Mouse (Mus musculus) embryonic fibroblast, embryonic 13.5 days (primary cell): ENCODE measurements around the gene Ephb1.

Experiments
- CTCF ChIP-seq: IDR thresholded peaks from 2 replicates; pipeline ENCODE4 v1.5.1; 2011; ENCODE audit warnings: mild to moderate bottlenecking, control low read depth, low read length, moderate library complexity, borderline replicate concordance; ENCODE audit not compliant: insufficient read depth
- POLR2A ChIP-seq: IDR thresholded peaks from 2 replicates; pipeline ENCODE4 v1.6.1; 2011; ENCODE audit warnings: low read depth, mild to moderate bottlenecking, control low read depth, low read length, moderate library complexity

DNA sequence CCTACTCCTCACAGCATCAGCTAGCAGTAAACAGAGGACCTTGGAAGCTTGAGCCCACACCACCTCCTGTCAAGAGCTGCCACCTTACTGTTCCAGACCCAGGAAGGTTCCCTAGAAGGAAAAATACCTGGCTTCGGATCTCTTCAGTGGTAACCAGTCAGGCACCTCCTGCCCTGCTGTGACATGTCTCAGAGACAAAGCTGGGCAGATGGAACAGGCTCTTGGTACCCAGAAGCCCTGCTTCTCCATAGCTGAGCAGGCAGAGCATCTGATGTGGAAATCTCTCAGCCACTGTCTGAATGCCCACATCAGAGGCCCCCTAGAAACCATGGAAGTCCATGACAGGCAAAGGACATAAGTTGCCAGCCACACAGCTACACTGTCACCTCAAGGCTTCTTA is 39.7 kb downstream of the Ephb1 start:
- no peak for TF ChIP-seq POLR2A
- no peak for TF ChIP-seq CTCF
